Mouse (Mus musculus) intestine, embryonic 16.5 days (tissue): ENCODE measurements at regions not wholly inside any gene's neighbourhood (a gene's known extent, or its start where the extent isn't known, plus 50 kb on each side); places are given as distances from the start of the nearest gene placed in this dataset.
"Not testable (repeated sequence)": the region's sequence is repeated elsewhere in the genome, so short reads cannot be mapped to it uniquely, and the experiment has no call there.

ENCODE experiments used
- ATAC-seq: fragments of 200-750 bp; cut with Nextera tagmentation; 2 replicates; pipeline ENCODE4 v1.8.0; 2017; ENCODE audit warnings: moderate TSS enrichment, moderate library complexity
- H3K27ac ChIP-seq: fragments of 300-500 bp; sonication (generic); 2 replicates; pipeline ENCODE4 v1.5.1; 2014; ENCODE audit warnings: mild to moderate bottlenecking, low read length
- H3K27me3 ChIP-seq: fragments of 300-500 bp; sonication (generic); replicated peaks from 2 replicates; pipeline ENCODE4 v1.6.1; 2014; ENCODE audit warnings: low read length, control low read depth, mixed read lengths; ENCODE audit not compliant: control insufficient read depth, insufficient read depth
- H3K36me3 ChIP-seq: fragments of 300-500 bp; sonication (generic); 2 replicates; pipeline ENCODE4 v1.6.1; 2014; ENCODE audit warnings: low read length, control low read depth; ENCODE audit not compliant: control insufficient read depth, insufficient read depth
- H3K4me1 ChIP-seq: fragments of 300-500 bp; sonication (generic); 2 replicates; pipeline ENCODE4 v1.6.1; 2014; ENCODE audit warnings: low read length, control low read depth, mixed read lengths; ENCODE audit not compliant: control insufficient read depth, insufficient read depth
- H3K4me2 ChIP-seq: fragments of 300-500 bp; sonication (generic); 2 replicates; pipeline ENCODE4 v1.6.1; 2014; ENCODE audit warnings: low read depth, low read length, control low read depth
- H3K4me3 ChIP-seq: fragments of 300-500 bp; sonication (generic); 2 replicates; pipeline ENCODE4 v1.5.1; 2014; ENCODE audit warnings: mild to moderate bottlenecking, low read length
- H3K9ac ChIP-seq: fragments of 300-500 bp; sonication (generic); 2 replicates; pipeline ENCODE4 v1.6.1; 2014; ENCODE audit warnings: low read depth, low read length
- H3K9me3 ChIP-seq: fragments of 300-500 bp; sonication (generic); 2 replicates; pipeline ENCODE4 v1.6.1; 2016; ENCODE audit warnings: low read length, control low read depth; ENCODE audit not compliant: control insufficient read depth
- WGBS: fragments of 180-500 bp; shearing (Covaris S2); extraction: QIAGEN DNeasy Blood & Tissue Kit; methylation state at CpG from one replicate; pipeline ENCODE4 v1.1.7; 2014; 5-methylcytosine and 5-hydroxymethylcytosine counted together

GRCm38 (mm10) chr6:24342056-24342455 is 172.8 kb downstream of the Iqub start:
- no peaks in the 10 kb centered on the region for H3K36me3 ChIP-seq
- H3K27ac ChIP-seq, result no peak overlapping the region
- WGBS, result 92% methylated on average over 2 of the region's 2 CpGs
- no peaks in the 10 kb centered on the region for H3K9me3 ChIP-seq
- no peak overlapping the region for H3K4me2 ChIP-seq
- H3K27me3 ChIP-seq, result no peaks in the 10 kb centered on the region
- no peak overlapping the region for H3K4me3 ChIP-seq
- H3K4me1 ChIP-seq, result no peaks in the 10 kb centered on the region
- no peak for ATAC-seq
- no peak overlapping the region for H3K9ac ChIP-seq

GRCm38 (mm10) chr6:24340107-24340506 is 172.2 kb upstream of the Slc13a1 start:
- 0 out of 2 replicates have a peak, but pooled peaks have one; percentile 33 for ATAC-seq
- not testable (repeated sequence) for H3K36me3 ChIP-seq, H3K27ac ChIP-seq, H3K4me1 ChIP-seq, H3K9me3 ChIP-seq, H3K9ac ChIP-seq, H3K27me3 ChIP-seq, H3K4me2 ChIP-seq, H3K4me3 ChIP-seq
- 64% methylated on average over 4 of the region's 4 CpGs for WGBS

DNA sequence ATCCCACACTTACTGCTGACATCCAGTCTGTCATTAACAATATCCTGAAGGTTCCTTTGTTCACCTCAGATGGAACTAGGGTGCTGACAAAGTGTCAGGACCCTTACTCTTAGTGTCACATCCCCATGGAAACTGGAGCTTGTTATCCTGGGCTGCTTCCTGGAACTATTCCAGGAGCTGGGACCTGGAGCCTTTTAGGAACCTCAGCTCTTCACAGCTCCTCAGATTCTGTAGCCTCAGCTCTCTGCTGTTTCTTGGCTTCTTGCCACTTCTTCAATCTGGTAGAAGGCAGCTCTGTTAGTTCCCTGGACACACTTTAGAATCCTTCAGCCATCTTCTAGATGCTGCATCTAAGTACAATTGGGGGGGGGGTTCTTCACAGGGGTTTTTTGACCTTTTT is 157.3 kb upstream of the Slc13a1 start:
- H3K9ac ChIP-seq, result no peak overlapping the region
- H3K27ac ChIP-seq, result no peak overlapping the region
- H3K36me3 ChIP-seq, result no peaks in the 10 kb centered on the region
- H3K9me3 ChIP-seq, result no peaks in the 10 kb centered on the region
- H3K4me3 ChIP-seq, result no peak overlapping the region
- H3K4me1 ChIP-seq, result 0 out of 2 replicates have a peak, but pooled peaks cover 3% of the 10 kb centered on the region
- no peak overlapping the region for H3K4me2 ChIP-seq
- H3K27me3 ChIP-seq, result no peaks in the 10 kb centered on the region
- ATAC-seq, result no peak

DNA sequence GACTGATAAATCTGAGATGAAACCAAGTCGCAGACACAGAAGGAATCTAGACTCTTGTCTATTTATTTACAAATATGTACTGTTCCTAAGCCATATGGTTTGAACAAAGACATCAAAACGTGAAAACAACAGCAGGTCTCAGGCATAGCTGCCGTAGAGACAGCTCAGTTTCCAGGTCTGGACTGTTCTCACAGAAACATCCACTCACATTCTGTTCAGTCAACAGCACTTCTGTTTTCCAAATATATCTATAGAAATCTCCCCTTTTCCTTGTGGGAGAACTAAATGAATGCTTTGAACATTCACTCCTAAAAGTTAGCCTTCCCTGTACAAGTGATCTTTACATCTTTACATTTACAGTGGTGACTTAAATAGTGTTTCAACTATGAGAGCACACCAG is 156.8 kb upstream of the Slc13a1 start:
- 78% methylated on average over 3 of the region's 3 CpGs for WGBS
- H3K9me3 ChIP-seq, result no peaks in the 10 kb centered on the region

DNA sequence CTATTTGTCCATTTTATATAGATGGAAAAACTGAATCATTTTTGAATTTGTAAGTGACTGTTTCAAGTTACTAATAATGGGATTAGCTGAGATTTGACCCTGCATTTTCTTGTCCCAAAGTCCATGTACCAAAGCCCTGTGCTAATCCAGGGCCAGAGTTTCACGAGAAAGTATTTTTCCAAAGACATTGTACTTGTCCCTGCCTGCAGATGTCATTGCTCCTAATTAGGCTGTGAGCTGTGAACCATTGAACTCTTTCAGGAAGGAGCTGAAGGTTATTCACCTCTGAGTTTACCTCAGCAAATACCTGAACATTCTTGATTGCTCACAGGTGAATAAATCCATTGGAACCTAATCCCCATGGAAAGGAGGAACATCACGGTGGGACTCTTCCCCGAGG is 154.5 kb upstream of the Slc13a1 start:
- WGBS, result 78% methylated on average over 3 of the region's 3 CpGs
- no peak overlapping the region for H3K4me2 ChIP-seq
- H3K4me1 ChIP-seq, result 0 out of 2 replicates have a peak, but pooled peaks cover 3% of the 10 kb centered on the region
- peak; percentile 46; the same call in 1 of the 2 replicates for ATAC-seq
- H3K36me3 ChIP-seq, result no peaks in the 10 kb centered on the region
- no peak overlapping the region for H3K4me3 ChIP-seq
- H3K9ac ChIP-seq, result no peak overlapping the region
- no peaks in the 10 kb centered on the region for H3K9me3 ChIP-seq
- H3K27me3 ChIP-seq, result no peaks in the 10 kb centered on the region
- no peak overlapping the region for H3K27ac ChIP-seq

More for the DNA sequence above, 156.8 kb upstream of the Slc13a1 start:
- ATAC-seq, result no peak
- H3K36me3 ChIP-seq, result no peaks in the 10 kb centered on the region
- no peaks in the 10 kb centered on the region for H3K27me3 ChIP-seq
- no peak overlapping the region for H3K4me2 ChIP-seq
- H3K27ac ChIP-seq, result no peak overlapping the region
- no peak overlapping the region for H3K9ac ChIP-seq
- H3K4me1 ChIP-seq, result 0 out of 2 replicates have a peak, but pooled peaks cover 3% of the 10 kb centered on the region
- no peak overlapping the region for H3K4me3 ChIP-seq

DNA sequence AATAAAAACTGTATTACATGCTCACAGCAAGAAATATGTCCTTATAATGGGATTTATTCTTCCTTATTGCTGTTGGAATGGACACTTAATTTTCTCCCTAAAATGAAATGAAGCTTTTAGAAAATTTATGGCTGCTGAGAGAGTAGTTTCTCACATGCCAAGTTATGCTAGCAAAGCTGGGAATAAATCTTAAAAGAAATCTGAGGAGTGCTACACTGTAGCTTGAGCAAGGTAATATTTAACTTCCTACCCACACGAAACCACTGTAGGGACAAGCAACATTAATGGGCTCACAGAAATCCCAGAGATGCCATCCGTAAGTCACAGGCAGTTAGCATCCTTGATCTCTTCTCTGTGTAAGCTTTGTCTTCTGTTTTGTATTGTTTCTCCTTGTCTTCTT is 151.0 kb upstream of the Slc13a1 start:
- Histone ChIP-seq H3K36me3 (no peaks in the 10 kb centered on the region), H3K4me2 (no peak overlapping the region), H3K27ac (no peak overlapping the region), H3K27me3 (no peaks in the 10 kb centered on the region), H3K4me3 (no peak overlapping the region), H3K9me3 (no peaks in the 10 kb centered on the region), H3K9ac (no peak overlapping the region), H3K4me1 (0 out of 2 replicates have a peak, but pooled peaks cover 3% of the 10 kb centered on the region)
- ATAC-seq, result no peak
- 57% methylated on average over 2 of the region's 2 CpGs for WGBS

GRCm38 (mm10) chr6:24310675-24311074 is 142.8 kb upstream of the Slc13a1 start:
- Histone ChIP-seq H3K27me3 (no peaks in the 10 kb centered on the region), H3K4me1 (no peaks in the 10 kb centered on the region), H3K36me3 (no peaks in the 10 kb centered on the region), H3K9ac (no peak overlapping the region), H3K4me2 (no peak overlapping the region), H3K9me3 (no peaks in the 10 kb centered on the region), H3K4me3 (no peak overlapping the region), H3K27ac (no peak overlapping the region)
- no peak for ATAC-seq
- WGBS, result 67% methylated on average over 2 of the region's 2 CpGs

- no peak overlapping the region for H3K4me3 ChIP-seq
- ATAC-seq, result no peak
- no peaks in the 10 kb centered on the region for H3K27me3 ChIP-seq
- H3K36me3 ChIP-seq, result no peaks in the 10 kb centered on the region
- no peak overlapping the region for H3K27ac ChIP-seq
- no peak overlapping the region for H3K4me2 ChIP-seq
- WGBS, result 58% methylated on average over 1 of the region's 1 CpGs
- no peaks in the 10 kb centered on the region for H3K9me3 ChIP-seq
- H3K4me1 ChIP-seq, result no peaks in the 10 kb centered on the region
- H3K9ac ChIP-seq, result no peak overlapping the region
Measured at GRCm38 (mm10) chr6:24309810-24310209, 141.9 kb upstream of the Slc13a1 start.

- 80% methylated on average over 4 of the region's 4 CpGs for WGBS
Measured at GRCm38 (mm10) chr6:24301681-24302080, 133.8 kb upstream of the Slc13a1 start.

GRCm38 (mm10) chr6:24301146-24301545 is 133.3 kb upstream of the Slc13a1 start:
- H3K9ac ChIP-seq, result no peak overlapping the region

More at GRCm38 (mm10) chr6:24301681-24302080, 133.8 kb upstream of the Slc13a1 start:
- Histone ChIP-seq H3K27ac (no peak overlapping the region), H3K4me3 (no peak overlapping the region), H3K36me3 (no peaks in the 10 kb centered on the region), H3K4me2 (no peak overlapping the region), H3K9ac (no peak overlapping the region), H3K9me3 (no peaks in the 10 kb centered on the region), H3K4me1 (no peaks in the 10 kb centered on the region), H3K27me3 (no peaks in the 10 kb centered on the region)
- ATAC-seq, result no peak

More at GRCm38 (mm10) chr6:24301146-24301545, 133.3 kb upstream of the Slc13a1 start:
- no peak overlapping the region for H3K4me2 ChIP-seq
- WGBS, result 77% methylated on average over 2 of the region's 2 CpGs
- H3K27ac ChIP-seq, result no peak overlapping the region
- H3K27me3 ChIP-seq, result no peaks in the 10 kb centered on the region
- no peaks in the 10 kb centered on the region for H3K4me1 ChIP-seq
- H3K4me3 ChIP-seq, result no peak overlapping the region
- H3K36me3 ChIP-seq, result no peaks in the 10 kb centered on the region
- no peak for ATAC-seq
- H3K9me3 ChIP-seq, result no peaks in the 10 kb centered on the region
